ENCODE assay signal across 8 mouse cellular contexts in genomic region chr4:117313085-117313424, GRCm38 (mm10).
DNase-seq lines count a peak whose midpoint lies in the region; ATAC-seq lines count a peak whose summit lies in the region.

No protein-coding gene starts in this region.

- no peaks in the 10 kb centered on the region for H3K36me3 ChIP-seq in stomach, embryonic 15.5 days

- peaks cover 20% of the 10 kb centered on the region for H3K4me1 ChIP-seq in stomach, embryonic 15.5 days

- DNase-seq in gastrocnemius, postnatal 10 days = peak; percentile 28
- DNase-seq in gastrocnemius, postnatal 36 days = no peak
- peak; percentile 28 for DNase-seq in thymus, postnatal 14 days
- no peak for DNase-seq in thymus, adult 18-20 months
- DNase-seq in kidney, postnatal 4 days = peak; percentile 60 to 72
- DNase-seq in cerebellum, adult 9-10 months = no peak
- DNase-seq in layer of hippocampus, adult 18-20 months (ENCODE audit: low spot score in 2 of 2) = no peak

- intact Hi-C loops in gastrocnemius, postnatal 36 days (cut with DNase I) = loop anchor here (2.0 kb wide), 1 partner anchor 42 kb away; no protein-coding TSS in a partner anchor

- H3K27ac ChIP-seq in stomach, embryonic 15.5 days = no peak overlapping the region

- no peak for ATAC-seq in stomach, embryonic 15.5 days (ENCODE audit: insufficient read depth, low FRiP score, low read depth)

- peaks cover 34% of the 10 kb centered on the region for H3K27me3 ChIP-seq in stomach, embryonic 15.5 days (replicated peaks)

- H3K4me2 ChIP-seq in stomach, embryonic 15.5 days = peak overlapping the region; percentile 34

- H3K9ac ChIP-seq in stomach, embryonic 15.5 days = no peak overlapping the region

- H3K9me3 ChIP-seq in stomach, embryonic 15.5 days = no peaks in the 10 kb centered on the region

- WGBS in stomach, embryonic 15.5 days = 12% methylated on average over 4 of the region's 4 CpGs

- 0 out of 2 replicates have a peak overlapping the region, but pooled peaks have one; percentile 9 for H3K4me3 ChIP-seq in stomach, embryonic 15.5 days (replicated peaks)

Comparison
In these comparisons a context has a peak if more than half of its experiments do, and no peak if none do; other contexts are left out.
1. DNase-seq: peak in gastrocnemius, postnatal 10 days (single experiment), thymus, postnatal 14 days (single experiment) and kidney, postnatal 4 days (2 of 2); none in gastrocnemius, postnatal 36 days (0 of 2), thymus, adult 18-20 months (0 of 2), cerebellum, adult 9-10 months (single experiment) and layer of hippocampus, adult 18-20 months (0 of 2).